Mouse (Mus musculus) stomach, postnatal 0 days (tissue): ENCODE measurements around the gene 0610010F05Rik. TPM values are rescaled to one million over a fixed set of nuclear protein-coding genes. Genes with fewer than 3 reads are reported as not detected.

Experiments used
- ATAC-seq: fragments of 200-750 bp; cut with Nextera tagmentation; 2 replicates; pipeline ENCODE4 v1.8.0; 2017; ENCODE audit not compliant: low FRiP score, low TSS enrichment
- DNase-seq: peaks from one replicate; pipeline ENCODE4 v3.0.0-alpha.2; 2016; ENCODE audit warnings: low spot score
- H3K27ac ChIP-seq: fragments of 300-500 bp; sonication (generic); replicated peaks from 2 replicates; pipeline ENCODE4 v1.5.1; 2014; ENCODE audit warnings: mild to moderate bottlenecking, control low read depth
- H3K27me3 ChIP-seq: fragments of 300-500 bp; sonication (generic); 2 replicates; pipeline ENCODE4 v1.6.1; 2014; ENCODE audit warnings: low read length; ENCODE audit not compliant: control insufficient read depth, insufficient read depth
- H3K36me3 ChIP-seq: fragments of 300-500 bp; sonication (generic); 2 replicates; pipeline ENCODE4 v1.6.1; 2014; ENCODE audit warnings: low read length, mixed read lengths; ENCODE audit not compliant: control insufficient read depth, insufficient read depth
- H3K4me1 ChIP-seq: fragments of 300-500 bp; sonication (generic); replicated peaks from 2 replicates; pipeline ENCODE4 v1.6.1; 2014; ENCODE audit warnings: antibody characterized with exemption; ENCODE audit not compliant: control insufficient read depth, insufficient read depth
- H3K4me2 ChIP-seq: fragments of 300-500 bp; sonication (generic); replicated peaks from 2 replicates; pipeline ENCODE4 v1.6.1; 2014; ENCODE audit warnings: low read depth, mild to moderate bottlenecking, control low read depth, moderate library complexity
- H3K4me3 ChIP-seq: fragments of 300-500 bp; sonication (generic); 2 replicates; pipeline ENCODE4 v1.5.1; 2014; ENCODE audit warnings: low read depth, low read length, control low read depth
- H3K9ac ChIP-seq: fragments of 300-500 bp; sonication (generic); 2 replicates; pipeline ENCODE4 v1.6.1; 2014; ENCODE audit warnings: mild to moderate bottlenecking, low read length, control low read depth, mixed read lengths
- H3K9me3 ChIP-seq: fragments of 300-500 bp; sonication (generic); 2 replicates; pipeline ENCODE4 v1.6.1; 2016; ENCODE audit warnings: low read length; ENCODE audit not compliant: control insufficient read depth
- CTCF ChIP-seq: IDR thresholded peaks from 2 replicates; pipeline ENCODE4 v1.5.1; 2016; ENCODE audit warnings: antibody characterized with exemption, low read depth, mild to moderate bottlenecking, moderate library complexity
- EP300 ChIP-seq: optimal IDR thresholded peaks from 2 replicates; pipeline ENCODE3; 2016; ENCODE audit warnings: antibody characterized with exemption
- WGBS: fragments of 180-500 bp; shearing (Covaris S2); extraction: QIAGEN DNeasy Blood & Tissue Kit; methylation state at CpG from one replicate; pipeline ENCODE4 v1.1.7; 2014; 5-methylcytosine and 5-hydroxymethylcytosine counted together
- polyA plus RNA-seq: library from polyadenylated mRNA; unstranded; fragments of >200 nt; fragmentation: Nextera tagmentation; extraction: Ambion mirVana; gene quantifications from 2 replicates; pipeline ENCODE4 v1.2.1, GENCODE M21; 2015

The 0610010F05Rik gene
- polyA plus RNA-seq, 1 experiment from 2014 or later, result 15.8 TPM

DNA sequence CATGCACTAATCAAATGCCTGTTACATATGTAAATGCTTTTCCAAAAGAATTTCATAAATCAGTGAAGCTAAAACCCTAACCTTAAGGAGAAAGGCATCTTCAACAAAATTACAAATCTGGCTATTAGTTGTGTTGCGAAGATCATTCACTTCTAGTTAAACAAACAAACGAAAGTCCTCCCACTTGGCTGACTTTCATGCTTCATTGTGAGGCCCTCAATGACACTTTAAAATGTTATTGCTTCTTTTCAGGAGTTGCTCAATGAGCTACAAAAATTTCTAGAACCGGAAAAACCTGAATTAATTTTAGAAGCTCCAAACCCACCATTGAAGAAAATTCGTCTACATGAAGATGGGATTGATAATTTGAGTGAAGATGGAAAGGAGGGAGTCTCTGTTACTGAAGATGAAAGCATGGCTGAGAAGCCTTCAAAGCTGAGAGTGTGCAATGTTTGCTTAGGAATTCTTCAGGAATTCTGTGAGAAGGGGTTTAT lies 38.9 kb upstream of the 0610010F05Rik start:
- Histone ChIP-seq H3K4me1 (no peaks in the 10 kb centered on the region), H3K36me3 (peaks cover 8% of the 10 kb centered on the region)

GRCm38 (mm10) chr11:23667128-23667527 lies 33.7 kb upstream of the 0610010F05Rik start:
- 0 out of 2 replicates have a peak overlapping the region, but pooled peaks have one; percentile 24 for H3K27ac ChIP-seq
- H3K4me3 ChIP-seq, result peak overlapping the region; percentile 79
- no peak overlapping the region for H3K9ac ChIP-seq
- no peaks in the 10 kb centered on the region for H3K27me3 ChIP-seq
- no peaks in the 10 kb centered on the region for H3K4me1 ChIP-seq
- no peaks in the 10 kb centered on the region for H3K9me3 ChIP-seq
- ATAC-seq (no peak), DNase-seq (no peak)
- 7% methylated on average over 3 of the region's 3 CpGs for WGBS
- TF ChIP-seq CTCF (no peak), EP300 (no peak)
- H3K4me2 ChIP-seq, result peak overlapping the region; percentile 70
- no peaks in the 10 kb centered on the region for H3K36me3 ChIP-seq

More for the DNA sequence above, 38.9 kb upstream of the 0610010F05Rik start:
- DNase-seq (no peak), ATAC-seq (no peak)
- WGBS, result 61% methylated on average over 4 of the region's 4 CpGs
- no peak overlapping the region for H3K9ac ChIP-seq
- TF ChIP-seq EP300, result no peak
- no peak for TF ChIP-seq CTCF
- no peaks in the 10 kb centered on the region for H3K9me3 ChIP-seq
- H3K4me2 ChIP-seq, result no peak overlapping the region
- no peak overlapping the region for H3K4me3 ChIP-seq
- H3K27ac ChIP-seq, result no peak overlapping the region
- no peaks in the 10 kb centered on the region for H3K27me3 ChIP-seq

GRCm38 (mm10) chr11:23666526-23666925 lies 33.1 kb upstream of the 0610010F05Rik start:
- Histone ChIP-seq H3K4me1 (no peaks in the 10 kb centered on the region), H3K27me3 (no peaks in the 10 kb centered on the region), H3K27ac (peak overlapping the region; percentile 99), H3K9me3 (no peaks in the 10 kb centered on the region), H3K36me3 (no peaks in the 10 kb centered on the region), H3K4me3 (peak overlapping the region; percentile 79), H3K9ac (peak overlapping the region; percentile 87), H3K4me2 (peak overlapping the region; percentile 70)
- WGBS, result 5% methylated on average over 5 of the region's 5 CpGs
- DNase-seq (no peak), ATAC-seq (no peak)
- TF ChIP-seq CTCF (no peak), EP300 (no peak)

DNA sequence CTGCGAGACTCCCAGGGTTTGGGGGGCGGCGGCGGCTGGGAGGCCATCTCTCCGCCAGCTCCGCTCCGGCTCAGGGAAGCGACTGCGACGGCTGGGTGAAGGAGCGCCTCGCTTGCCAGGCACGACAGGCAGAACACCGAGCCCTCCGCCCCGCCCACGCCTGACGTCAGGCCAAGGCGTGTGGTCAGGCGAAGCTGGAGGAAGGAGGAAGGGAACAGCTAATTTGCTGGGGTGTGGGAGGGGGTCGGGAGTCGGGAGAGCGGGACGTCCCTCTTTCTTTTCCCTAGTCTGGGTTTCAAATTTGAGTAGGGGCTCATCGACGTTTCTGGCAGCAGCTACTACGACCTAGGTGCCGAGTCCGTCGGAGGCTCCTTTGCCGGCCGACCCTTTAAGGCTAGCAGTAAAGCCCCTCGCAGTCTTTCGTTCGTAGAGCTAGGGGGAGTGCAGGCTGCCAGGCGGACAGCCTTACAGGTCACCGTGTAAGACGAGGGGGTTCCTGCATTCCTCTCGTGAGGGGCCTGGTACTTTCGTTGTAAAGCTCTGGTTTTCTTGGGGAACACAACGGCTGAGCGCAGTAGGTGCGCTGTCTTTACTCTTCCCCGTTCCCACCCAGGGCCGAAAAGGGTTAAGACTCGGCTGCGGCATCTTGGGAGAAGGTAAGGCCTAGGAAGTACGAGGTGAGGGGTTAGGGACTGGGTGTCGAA lies 32.5 kb upstream of the 0610010F05Rik start, which contains the start of gene Pex13:
TSS of gene Pex13 (minus strand) at position 162 of the 704 bp plus-strand sequence.
- peak within 1 kb of the TSS; percentile 99 for H3K27ac ChIP-seq
- H3K4me2 ChIP-seq, result peak within 1 kb of the TSS; percentile 70
- H3K9me3 ChIP-seq, result no peaks in the 10 kb centered on the region
- H3K9ac ChIP-seq, result peak within 1 kb of the TSS; percentile 87
- ATAC-seq (peak; percentile 97), DNase-seq (peak; percentile 95)
- no peaks in the 10 kb centered on the region for H3K27me3 ChIP-seq
- peak; percentile 26 for TF ChIP-seq CTCF
- no peak for TF ChIP-seq EP300
- H3K4me1 ChIP-seq, result no peaks in the 10 kb centered on the region
- peak within 1 kb of the TSS; percentile 79 for H3K4me3 ChIP-seq
- H3K36me3 ChIP-seq, result no peaks in the 10 kb centered on the region
- under 1% methylated on average over 49 of the region's 49 CpGs for WGBS

DNA sequence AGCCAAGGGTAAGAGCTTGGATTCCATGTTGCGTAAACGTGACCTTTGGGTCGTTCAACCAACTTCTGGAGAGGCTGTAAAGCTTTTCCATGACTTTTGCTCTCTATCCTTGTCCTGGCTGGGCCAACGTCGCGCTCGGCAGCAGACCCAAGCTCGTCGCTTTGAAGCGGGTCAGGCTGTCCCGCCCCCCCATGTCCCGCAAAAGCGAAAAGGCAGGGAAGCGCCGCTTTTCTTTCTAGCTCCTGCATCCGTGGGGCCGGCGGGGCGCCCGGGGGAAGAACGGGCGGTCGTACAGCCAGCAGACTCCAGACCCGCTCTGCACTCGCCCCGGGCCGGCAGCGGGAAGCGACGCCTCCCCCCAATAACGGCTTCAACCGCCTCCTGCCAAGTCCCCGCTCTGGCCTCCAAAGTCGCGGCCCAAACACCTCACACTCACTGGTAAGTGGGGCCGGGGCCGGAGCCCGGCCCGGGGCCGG lies 31.9 kb upstream of the 0610010F05Rik start, which contains the start of gene Pus10:
TSS of gene Pus10 (plus strand) at position 364 of the 476 bp plus-strand sequence.
- Histone ChIP-seq H3K4me3 (peak within 1 kb of the TSS; percentile 79), H3K9ac (peak within 1 kb of the TSS; percentile 87), H3K4me1 (no peaks in the 10 kb centered on the region), H3K9me3 (no peaks in the 10 kb centered on the region), H3K27ac (peak within 1 kb of the TSS; percentile 99), H3K4me2 (peak within 1 kb of the TSS; percentile 70), H3K36me3 (no peaks in the 10 kb centered on the region), H3K27me3 (no peaks in the 10 kb centered on the region)
- ATAC-seq, result peak; percentile 15
- no peak for DNase-seq
- TF ChIP-seq CTCF (no peak), EP300 (no peak)
- WGBS, result under 1% methylated on average over 40 of the region's 40 CpGs

DNA sequence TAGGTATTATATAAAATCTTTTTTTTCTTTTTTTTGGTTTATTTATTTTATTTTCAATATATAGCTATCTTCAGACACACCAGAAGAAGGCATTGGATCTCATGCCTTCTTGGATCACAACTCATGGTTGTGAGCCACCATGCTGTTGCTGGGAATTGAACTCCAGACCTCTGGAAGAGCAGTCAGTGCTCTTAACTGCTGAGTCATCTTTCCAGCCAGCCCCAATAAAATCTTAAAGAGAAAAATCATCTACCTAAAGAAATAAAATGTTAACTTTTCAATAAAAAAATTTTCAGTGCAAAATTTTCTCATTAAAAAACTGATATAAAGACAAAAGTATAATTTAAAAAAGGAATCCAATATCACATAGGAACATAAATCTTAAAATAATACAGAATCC lies 30.8 kb upstream of the 0610010F05Rik start:
- TF ChIP-seq CTCF (no peak), EP300 (no peak)
- Histone ChIP-seq H3K4me3 (no peak overlapping the region), H3K4me2 (no peak overlapping the region), H3K36me3 (no peaks in the 10 kb centered on the region), H3K9me3 (no peaks in the 10 kb centered on the region), H3K27me3 (no peaks in the 10 kb centered on the region), H3K4me1 (no peaks in the 10 kb centered on the region), H3K9ac (no peak overlapping the region), H3K27ac (no peak overlapping the region)
- ATAC-seq (no peak), DNase-seq (no peak)
